In genomic region chr12:3843918-3844317, GRCm38 (mm10) we compare ENCODE assay signal across 10 mouse cellular contexts. TPM values are rescaled to one million over a fixed set of nuclear protein-coding genes. Genes with fewer than 3 reads are reported as not detected.
A peak's percentile ranks its signal among the peaks of the same experiment; 100 is the strongest.
DNase-seq lines count a peak whose midpoint lies in the region; ATAC-seq and TF ChIP-seq lines count a peak whose summit lies in the region.
"Had no signal": no experiment of that assay in that cellular context is flagged by ENCODE, and none has a peak within 500 bp of the region (broad histone marks: within the 10 kb centered on the region; RNA-seq: fewer than 3 reads in every experiment).

No protein-coding gene starts in this region.

- no peaks in the 10 kb centered on the region for H3K9me3 ChIP-seq in forebrain, embryonic 10.5 days
- no peaks in the 10 kb centered on the region for H3K9me3 ChIP-seq in forebrain, embryonic 12.5 days
- no peaks in the 10 kb centered on the region for H3K9me3 ChIP-seq in intestine, embryonic 14.5 days (ENCODE audit: control insufficient read depth, low read length)
- H3K9me3 ChIP-seq in liver, postnatal 0 days (ENCODE audit: low read length): no peaks in the 10 kb centered on the region

- DNase-seq in forebrain, embryonic 10.5 days (ENCODE audit: extremely low spot score, low spot score): no peak
- no peak for DNase-seq in left cerebral cortex, adult 2 months (ENCODE audit: extremely low spot score in 1 of 2, low spot score in 2 of 2)
- DNase-seq in left cerebral cortex, postnatal 4 days: no peak
- DNase-seq in intestine, embryonic 14.5 days (ENCODE audit: low spot score): no peak
- no peak for DNase-seq in testis, postnatal 14 days (ENCODE audit: low spot score)
- DNase-seq in liver, postnatal 0 days: no peak
- DNase-seq: gastrocnemius, postnatal 36 days; lung, adult 18-20 months had no signal

- peaks cover 21% of the 10 kb centered on the region for H3K36me3 ChIP-seq in forebrain, embryonic 10.5 days (replicated peaks)
- peaks cover 29% of the 10 kb centered on the region for H3K36me3 ChIP-seq in forebrain, embryonic 12.5 days (replicated peaks)
- peaks cover 65% of the 10 kb centered on the region for H3K36me3 ChIP-seq in intestine, embryonic 14.5 days (ENCODE audit: control insufficient read depth, insufficient read depth, low read length)
- peaks cover 23% of the 10 kb centered on the region for H3K36me3 ChIP-seq in small intestine, adult 2 months (ENCODE audit: control insufficient read depth, insufficient read depth, low read length)
- peaks cover 16% of the 10 kb centered on the region; the same call in 1 of the 2 replicates for H3K36me3 ChIP-seq in liver, postnatal 0 days (replicated peaks; ENCODE audit: insufficient read depth, low read length)

- no peak for ATAC-seq in forebrain, embryonic 12.5 days (ENCODE audit: low FRiP score)
- ATAC-seq in intestine, embryonic 14.5 days (replicated peaks; ENCODE audit: low FRiP score, low TSS enrichment, low read depth): no peak
- no peak for ATAC-seq in liver, postnatal 0 days

- 0 out of 2 replicates have a peak overlapping the region, but pooled peaks have one; percentile 60 for H3K27ac ChIP-seq in forebrain, embryonic 10.5 days
- H3K27ac ChIP-seq in forebrain, embryonic 12.5 days: no peak overlapping the region
- H3K27ac ChIP-seq in left cerebral cortex, adult 2 months: peak overlapping the region; percentile 16; the same call in 1 of the 2 replicates
- H3K27ac ChIP-seq in intestine, embryonic 14.5 days (ENCODE audit: low read depth): peak overlapping the region; percentile 80; the same call in 1 of the 2 replicates
- H3K27ac ChIP-seq in small intestine, adult 2 months (ENCODE audit: insufficient read depth, low read depth, low read length): 0 out of 2 replicates have a peak overlapping the region, but pooled peaks have one; percentile 3
- no peak overlapping the region for H3K27ac ChIP-seq in liver, postnatal 0 days (ENCODE audit: low read depth)

- TF ChIP-seq POLR2A in small intestine, adult 2 months (IDR thresholded peaks at IDR 0.05; ENCODE audit: low read depth, low read length): no peak

- no peak overlapping the region for H3K4me3 ChIP-seq in forebrain, embryonic 10.5 days
- no peak overlapping the region for H3K4me3 ChIP-seq in forebrain, embryonic 12.5 days (replicated peaks)
- H3K4me3 ChIP-seq in left cerebral cortex, adult 2 months: no peak overlapping the region
- H3K4me3 ChIP-seq in intestine, embryonic 14.5 days (ENCODE audit: low read depth, low read length): no peak overlapping the region
- no peak overlapping the region for H3K4me3 ChIP-seq in small intestine, adult 2 months (ENCODE audit: low read depth, low read length)
- no peak overlapping the region for H3K4me3 ChIP-seq in liver, postnatal 0 days (ENCODE audit: low read depth, low read length)

- no peak overlapping the region for H3K4me2 ChIP-seq in forebrain, embryonic 12.5 days
- no peak overlapping the region for H3K4me2 ChIP-seq in intestine, embryonic 14.5 days (ENCODE audit: low read length)
- no peak overlapping the region for H3K4me2 ChIP-seq in liver, postnatal 0 days (ENCODE audit: low read depth, low read length)

- WGBS in forebrain, embryonic 10.5 days: 41% methylated on average over 7 of the region's 7 CpGs
- WGBS in forebrain, embryonic 12.5 days: 50% methylated on average over 7 of the region's 7 CpGs
- 22% methylated on average over 7 of the region's 7 CpGs for WGBS in intestine, embryonic 14.5 days
- 67% methylated on average over 7 of the region's 7 CpGs for WGBS in small intestine, adult 2 months
- 69% methylated on average over 7 of the region's 7 CpGs for WGBS in liver, postnatal 0 days (ENCODE audit: insufficient replicate concordance)

- peaks cover 31% of the 10 kb centered on the region for H3K27me3 ChIP-seq in forebrain, embryonic 10.5 days (ENCODE audit: poor library complexity, severe bottlenecking)
- no peaks in the 10 kb centered on the region for H3K27me3 ChIP-seq in forebrain, embryonic 12.5 days
- H3K27me3 ChIP-seq in intestine, embryonic 14.5 days (replicated peaks; ENCODE audit: control insufficient read depth, insufficient read depth, low read length): no peaks in the 10 kb centered on the region
- H3K27me3 ChIP-seq in small intestine, adult 2 months (ENCODE audit: control insufficient read depth, insufficient read depth, low read length): no peaks in the 10 kb centered on the region
- H3K27me3 ChIP-seq in liver, postnatal 0 days (ENCODE audit: insufficient read depth, low read length): no peaks in the 10 kb centered on the region

- H3K4me1 ChIP-seq in forebrain, embryonic 10.5 days: peaks cover 24% of the 10 kb centered on the region
- H3K4me1 ChIP-seq in forebrain, embryonic 12.5 days: peaks cover 16% of the 10 kb centered on the region
- peaks cover 23% of the 10 kb centered on the region for H3K4me1 ChIP-seq in intestine, embryonic 14.5 days (replicated peaks; ENCODE audit: control insufficient read depth, insufficient read depth, low read length)
- H3K4me1 ChIP-seq in small intestine, adult 2 months (ENCODE audit: control insufficient read depth, insufficient read depth, insufficient read length, low read length): peaks cover 12% of the 10 kb centered on the region; the same call in 1 of the 2 replicates
- H3K4me1 ChIP-seq in liver, postnatal 0 days (ENCODE audit: insufficient read depth): no peaks in the 10 kb centered on the region

- no peak for TF ChIP-seq CTCF in left cerebral cortex, adult 2 months (IDR thresholded peaks at IDR 0.05)
- no peak for TF ChIP-seq CTCF in small intestine, adult 2 months (IDR thresholded peaks at IDR 0.05; ENCODE audit: extremely low read depth, insufficient read length, insufficient replicate concordance, low read depth, low read length)
- TF ChIP-seq CTCF in liver, postnatal 0 days (IDR thresholded peaks at IDR 0.05; ENCODE audit: low read depth): no peak

- intact Hi-C loops in left cerebral cortex, adult 2 months (cut with DNase I): no loop called here
- intact Hi-C loops in left cerebral cortex, postnatal 4 days (cut with DNase I): no loop called here

- H3K9ac ChIP-seq in forebrain, embryonic 12.5 days: no peak overlapping the region
- H3K9ac ChIP-seq in intestine, embryonic 14.5 days (ENCODE audit: low read length): no peak overlapping the region
- no peak overlapping the region for H3K9ac ChIP-seq in liver, postnatal 0 days (replicated peaks)

- no peak for TF ChIP-seq EP300 in liver, postnatal 0 days (IDR thresholded peaks at IDR 0.05; ENCODE audit: low read depth)

RNA-seq across cellular contexts. Expression of gene Dnmt3a, which starts 38.1 kb away (rescaled TPM):
- polyA plus RNA-seq in forebrain, embryonic 10.5 days (2016; fragmentation: Nextera tagmentation; extraction: Ambion mirVana): 117 and 119 TPM in 2 replicates
- polyA plus RNA-seq in forebrain, embryonic 12.5 days (2016; fragmentation: Nextera tagmentation; extraction: Ambion mirVana): 139 and 146 TPM in 2 replicates
- 100 to 1,000 TPM in 1 of 2 experiments, 10 to 100 TPM in 1; 99.8 to 116 TPM for total RNA-seq in left cerebral cortex, adult 2 months (2021)
- 100 to 1,000 TPM; 184 to 206 TPM for total RNA-seq in left cerebral cortex, postnatal 4 days (2021)
- polyA plus RNA-seq in intestine, embryonic 14.5 days (2014; fragmentation: Nextera tagmentation; extraction: Ambion mirVana): 63.4 and 69.3 TPM in 2 replicates
- 5.2 and 10.2 TPM in 2 replicates for polyA plus RNA-seq in small intestine, adult 2 months (2012; rRNA removed)
- 21.0 and 24.3 TPM in 2 replicates for polyA plus RNA-seq in liver, postnatal 0 days (2015; fragmentation: Nextera tagmentation; extraction: Ambion mirVana)

Comparison
In these comparisons a context has a peak if more than half of its experiments do, and no peak if none do; other contexts are left out.
1. H3K27ac ChIP-seq: peak in forebrain, embryonic 10.5 days (single experiment), left cerebral cortex, adult 2 months (single experiment), intestine, embryonic 14.5 days (single experiment) and small intestine, adult 2 months (single experiment); none in forebrain, embryonic 12.5 days (single experiment) and liver, postnatal 0 days (single experiment).